Mouse (Mus musculus): Measurements from ENCODE around the gene Gpx1. TPM values are rescaled to one million over a fixed set of nuclear protein-coding genes. Genes with fewer than 3 reads are reported as not detected.
A peak's percentile ranks its signal among the peaks of the same experiment; 100 is the strongest.
"Not testable (repeated sequence)": the region's sequence is repeated elsewhere in the genome, so short reads cannot be mapped to it uniquely, and the experiment has no call there.

Gpx1 gene
- polyA plus RNA-seq, 1 experiment from 2014 or later = 474 TPM

DNA sequence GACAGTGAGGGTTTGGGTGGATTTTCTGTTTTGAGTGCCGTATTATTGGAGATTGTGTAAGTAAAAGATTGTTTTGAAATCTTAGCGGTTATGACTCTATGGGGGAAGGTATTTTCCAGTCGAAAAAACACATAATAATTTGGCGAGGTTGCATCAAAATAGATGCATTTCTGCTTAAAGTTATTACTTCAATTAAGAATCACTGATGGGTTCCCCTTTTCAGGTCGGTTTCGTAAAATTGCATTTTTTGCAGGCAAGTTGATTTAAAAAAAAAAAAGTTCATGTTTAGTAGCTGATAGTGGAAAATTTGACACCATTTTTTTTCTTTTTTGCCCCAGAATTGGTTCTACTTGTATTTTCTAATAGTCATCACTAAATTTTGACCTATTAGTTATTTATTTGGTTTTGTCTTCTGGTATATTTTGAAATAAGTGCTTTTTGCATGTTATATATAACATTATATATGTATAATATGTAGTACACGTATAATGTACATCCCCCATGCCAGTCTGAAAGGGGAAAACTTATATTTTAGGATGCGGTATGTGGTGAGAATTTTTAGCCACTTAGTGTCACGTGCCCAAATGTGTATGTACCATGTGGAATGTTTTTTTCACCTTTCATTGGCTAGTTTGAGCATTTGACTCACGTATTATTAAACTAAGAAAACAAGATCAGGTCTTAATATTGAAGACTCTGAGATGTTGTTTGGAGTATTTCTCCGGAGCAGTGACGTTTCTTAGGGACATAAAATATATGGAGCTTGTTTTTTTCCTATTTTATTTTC lies 31.5 kb upstream of the Gpx1 start:
- no peak for ATAC-seq
- no peaks in the 10 kb centered on the region for H3K27me3 ChIP-seq
- peaks cover 51% of the 10 kb centered on the region for H3K4me1 ChIP-seq (replicated peaks)
- no peaks in the 10 kb centered on the region for H3K9me3 ChIP-seq
- peak overlapping the region; percentile 92 for H3K9ac ChIP-seq (replicated peaks)
- peaks cover 20% of the 10 kb centered on the region for H3K36me3 ChIP-seq
- H3K27ac ChIP-seq = peak overlapping the region; percentile 98
- peak overlapping the region; percentile 62 for H3K4me2 ChIP-seq (replicated peaks)
- WGBS = 24% methylated on average over 12 of the region's 12 CpGs
- H3K4me3 ChIP-seq (replicated peaks) = peak overlapping the region; percentile 93

DNA sequence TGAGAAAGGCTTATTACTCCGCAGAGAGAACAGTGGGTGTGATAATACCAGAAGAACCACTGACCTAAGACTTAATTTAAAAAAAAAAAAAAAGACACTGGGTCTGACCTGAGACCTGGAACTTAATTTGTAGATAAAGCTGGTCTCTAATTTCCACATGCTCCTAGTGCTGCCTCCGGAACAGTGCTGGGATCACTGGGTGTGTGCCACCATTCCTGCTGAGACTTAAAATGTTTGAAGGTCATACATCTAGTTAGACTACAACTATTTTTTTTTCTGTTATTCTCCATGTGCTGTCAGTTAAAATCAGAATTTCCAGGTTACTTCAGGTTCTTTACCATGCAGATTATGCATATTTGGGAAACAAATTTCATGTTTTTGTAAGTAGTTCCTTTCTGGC lies 30.6 kb upstream of the Gpx1 start:
- 66% methylated on average over 2 of the region's 2 CpGs for WGBS

DNA sequence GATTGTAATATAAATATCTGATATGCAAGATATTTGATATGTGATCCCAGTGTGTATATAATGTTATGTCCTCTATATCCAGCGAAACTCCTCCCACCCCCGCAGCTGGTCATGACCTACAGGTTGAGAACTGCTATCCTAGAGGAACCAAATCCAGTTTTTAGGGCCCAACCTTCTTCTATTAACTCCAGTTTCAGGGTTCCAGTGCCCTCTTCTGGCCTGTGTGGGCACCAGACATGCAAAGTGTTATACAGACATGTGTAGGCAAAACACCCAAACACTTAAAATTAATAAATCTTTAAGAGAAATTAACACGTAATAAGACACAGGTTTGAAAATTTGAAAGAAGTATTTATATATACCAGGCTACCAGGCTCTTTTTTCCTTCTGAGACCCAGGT lies 21.1 kb upstream of the Gpx1 start:
- Histone ChIP-seq H3K4me2 (replicated peaks) (no peak overlapping the region), H3K9me3 (no peaks in the 10 kb centered on the region), H3K9ac (replicated peaks) (no peak overlapping the region), H3K27ac (no peak overlapping the region), H3K27me3 (no peaks in the 10 kb centered on the region), H3K4me3 (replicated peaks) (no peak overlapping the region), H3K4me1 (replicated peaks) (no peaks in the 10 kb centered on the region), H3K36me3 (peaks cover 12% of the 10 kb centered on the region; the same call in 1 of the 2 replicates)
- WGBS = over 99% methylated on average over 3 of the region's 3 CpGs
- ATAC-seq = no peak

More for the DNA sequence above, 30.6 kb upstream of the Gpx1 start:
- Histone ChIP-seq H3K4me2 (replicated peaks) (peak overlapping the region; percentile 62), H3K4me1 (replicated peaks) (peaks cover 51% of the 10 kb centered on the region), H3K9me3 (no peaks in the 10 kb centered on the region), H3K4me3 (replicated peaks) (peak overlapping the region; percentile 93), H3K9ac (replicated peaks) (peak overlapping the region; percentile 57), H3K27me3 (no peaks in the 10 kb centered on the region), H3K36me3 (peaks cover 11% of the 10 kb centered on the region), H3K27ac (no peak overlapping the region)
- ATAC-seq = no peak

DNA sequence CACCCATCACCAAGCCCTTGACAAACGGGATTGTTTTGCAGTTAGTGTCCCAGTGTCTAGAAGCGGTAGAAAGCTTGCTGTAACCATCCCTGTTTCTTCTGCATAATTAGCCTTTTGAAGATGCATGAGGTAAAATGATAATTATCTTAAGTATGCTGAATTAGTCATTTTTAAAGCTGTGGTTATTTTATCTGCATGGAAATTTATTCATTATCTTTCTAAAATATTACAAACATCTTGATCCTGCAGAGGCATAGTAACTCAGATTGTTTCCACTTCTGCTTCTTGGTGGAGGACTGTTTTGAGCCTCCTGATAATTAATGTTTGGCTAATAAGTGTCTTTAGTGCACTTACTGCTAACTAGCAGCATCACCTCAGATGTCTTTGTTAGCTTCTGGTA lies 20.2 kb upstream of the Gpx1 start:
- Histone ChIP-seq H3K36me3 (peaks cover 12% of the 10 kb centered on the region; the same call in 1 of the 2 replicates), H3K27ac (no peak overlapping the region), H3K4me1 (replicated peaks) (no peaks in the 10 kb centered on the region), H3K4me3 (replicated peaks) (no peak overlapping the region), H3K9me3 (no peaks in the 10 kb centered on the region), H3K9ac (replicated peaks) (no peak overlapping the region), H3K4me2 (replicated peaks) (no peak overlapping the region), H3K27me3 (no peaks in the 10 kb centered on the region)
- WGBS = 79% methylated on average over 2 of the region's 2 CpGs
- ATAC-seq = no peak

DNA sequence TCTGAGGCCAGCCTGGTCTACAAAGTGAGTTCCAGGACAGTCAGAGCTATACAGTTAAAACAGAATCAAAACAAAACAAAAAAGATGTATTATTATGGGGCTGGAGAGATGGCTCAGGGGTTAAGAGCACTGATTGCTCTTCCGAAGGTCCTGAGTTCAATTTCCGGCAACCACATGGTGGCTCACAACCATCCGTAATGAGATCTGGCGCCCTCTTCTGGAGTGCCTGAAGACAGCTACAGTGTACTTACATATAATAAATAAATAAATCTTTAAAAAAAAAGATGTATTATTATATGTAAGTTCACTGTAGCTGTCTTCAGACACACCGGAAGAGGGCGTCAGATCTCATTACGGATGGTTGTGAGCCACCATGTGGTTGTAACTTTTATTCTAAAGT lies 16.6 kb upstream of the Gpx1 start:
- 94% methylated on average over 7 of the region's 7 CpGs for WGBS

DNA sequence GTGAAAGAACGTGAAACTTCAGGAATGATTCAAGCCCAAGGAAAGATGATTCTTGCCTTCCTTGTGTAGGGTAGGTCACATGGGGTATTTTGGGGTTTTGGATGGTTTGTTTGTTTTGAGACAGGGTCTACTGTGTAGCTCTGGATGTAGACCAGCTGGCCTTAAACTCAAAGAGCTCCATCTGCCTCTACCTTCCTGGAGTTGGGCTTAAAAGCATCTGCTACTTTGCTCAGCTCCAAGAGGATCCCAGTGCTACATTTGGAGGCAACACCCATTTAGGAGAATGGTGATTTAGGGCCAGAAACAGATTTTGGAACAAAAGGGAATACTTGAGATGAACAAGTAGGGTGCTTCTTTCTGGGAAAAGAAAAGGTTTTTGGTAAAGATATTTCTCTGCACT lies 13.9 kb upstream of the Gpx1 start:
- Histone ChIP-seq H3K4me3 (replicated peaks) (no peak overlapping the region), H3K27ac (no peak overlapping the region), H3K9ac (replicated peaks) (no peak overlapping the region), H3K4me1 (replicated peaks) (no peaks in the 10 kb centered on the region), H3K9me3 (no peaks in the 10 kb centered on the region), H3K4me2 (replicated peaks) (no peak overlapping the region), H3K27me3 (no peaks in the 10 kb centered on the region), H3K36me3 (peaks cover 40% of the 10 kb centered on the region)
- no peak for ATAC-seq
- 97% methylated on average over 1 of the region's 1 CpGs for WGBS

More for the DNA sequence above, 16.6 kb upstream of the Gpx1 start:
- not testable (repeated sequence) for H3K27me3 ChIP-seq; H3K4me3 ChIP-seq (replicated peaks); H3K9ac ChIP-seq (replicated peaks); H3K9me3 ChIP-seq; H3K4me1 ChIP-seq (replicated peaks); H3K4me2 ChIP-seq (replicated peaks); ATAC-seq; H3K27ac ChIP-seq
- peaks cover 14% of the 10 kb centered on the region; the same call in 1 of the 2 replicates for H3K36me3 ChIP-seq

DNA sequence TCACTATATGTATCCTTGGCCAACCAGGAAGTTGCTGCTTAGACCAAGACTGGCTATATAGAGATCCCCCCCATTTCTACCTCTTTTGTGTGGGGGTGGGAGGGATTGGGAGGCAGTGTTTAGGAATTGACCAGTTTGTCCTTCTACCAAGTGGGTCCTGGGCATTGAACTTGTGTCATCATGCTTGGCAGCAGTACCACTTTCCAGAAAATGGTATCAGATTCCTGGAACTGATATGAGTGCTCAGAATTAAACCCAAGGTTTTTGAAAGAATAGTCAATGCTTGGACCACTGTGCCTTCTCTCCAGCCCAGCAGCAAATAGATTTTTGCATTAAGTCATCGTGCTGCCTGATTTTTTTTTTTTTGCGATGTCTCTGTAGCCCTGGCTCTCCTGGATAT lies 12.9 kb upstream of the Gpx1 start:
- H3K27me3 ChIP-seq = no peaks in the 10 kb centered on the region
- H3K9me3 ChIP-seq = no peaks in the 10 kb centered on the region
- no peak for ATAC-seq
- 91% methylated on average over 2 of the region's 2 CpGs for WGBS
- H3K4me3 ChIP-seq (replicated peaks) = no peak overlapping the region
- H3K27ac ChIP-seq = no peak overlapping the region
- no peak overlapping the region for H3K4me2 ChIP-seq (replicated peaks)
- H3K4me1 ChIP-seq (replicated peaks) = no peaks in the 10 kb centered on the region
- no peak overlapping the region for H3K9ac ChIP-seq (replicated peaks)
- H3K36me3 ChIP-seq = peaks cover 46% of the 10 kb centered on the region

DNA sequence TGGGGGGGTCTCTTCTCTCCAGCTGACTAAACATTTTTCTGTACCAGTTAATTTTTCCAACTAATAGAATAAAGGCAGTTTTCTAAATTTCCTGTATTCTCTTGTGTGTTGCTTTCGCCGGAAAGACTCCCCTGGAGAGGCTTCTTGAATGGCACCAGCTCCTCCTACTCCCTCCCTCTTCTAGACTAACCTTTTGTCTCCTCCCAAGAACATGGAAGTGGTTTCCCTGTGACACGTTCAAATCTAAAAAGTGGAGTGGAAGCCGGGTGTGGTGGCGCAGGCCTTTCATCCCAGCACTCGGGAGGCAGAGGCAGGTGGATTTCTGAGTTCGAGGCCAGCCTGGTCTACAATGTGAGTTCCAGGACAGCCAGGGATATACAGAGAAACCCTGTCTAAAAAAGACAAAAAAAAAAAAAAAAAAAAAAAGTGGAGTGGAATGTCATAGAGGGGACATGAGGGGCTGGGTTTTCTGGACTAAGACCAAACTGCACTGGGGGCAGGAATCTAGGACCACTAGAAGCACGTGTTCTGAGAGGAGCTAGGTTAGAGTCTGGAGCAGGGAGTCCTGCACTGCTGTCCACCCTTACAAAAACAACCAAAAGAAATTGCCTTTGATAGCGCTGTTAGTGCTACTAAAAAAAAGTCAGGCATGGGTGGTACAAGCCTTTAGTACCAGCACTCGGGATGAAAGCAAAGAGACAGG lies 704 bp upstream of the Gpx1 start:
- peaks cover 27% of the 10 kb centered on the region for H3K4me1 ChIP-seq (replicated peaks)
- 71% methylated on average over 10 of the region's 10 CpGs for WGBS
- H3K4me2 ChIP-seq (replicated peaks) = no peak overlapping the region
- H3K9ac ChIP-seq (replicated peaks) = no peak overlapping the region
- H3K36me3 ChIP-seq = peaks cover 34% of the 10 kb centered on the region
- ATAC-seq = no peak
- H3K27me3 ChIP-seq = no peaks in the 10 kb centered on the region
- H3K9me3 ChIP-seq = no peaks in the 10 kb centered on the region
- H3K27ac ChIP-seq = peak overlapping the region; percentile 91
- 0 out of 2 replicates have a peak overlapping the region, but pooled peaks have one; percentile 65 for H3K4me3 ChIP-seq (replicated peaks)

DNA sequence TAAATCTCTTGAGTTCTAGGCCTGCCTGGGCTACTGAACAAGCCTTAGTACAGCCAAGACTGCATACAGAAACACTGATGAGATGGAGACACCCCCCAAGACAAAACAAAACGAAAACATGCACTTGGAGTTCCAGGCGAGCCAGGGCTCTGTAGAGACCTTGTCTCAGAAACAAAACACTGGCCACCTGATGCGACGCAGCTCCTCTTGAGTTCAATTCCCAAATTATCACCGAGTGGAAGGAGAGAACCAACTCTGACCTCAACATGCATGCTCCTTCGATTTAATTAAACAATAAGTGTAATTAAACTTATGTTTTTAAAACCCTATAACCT lies 185 bp upstream of the Gpx1 start:
- Histone ChIP-seq H3K4me1 (replicated peaks) (peaks cover 27% of the 10 kb centered on the region), H3K4me2 (replicated peaks) (peak overlapping the region; percentile 73), H3K36me3 (peaks cover 30% of the 10 kb centered on the region), H3K9ac (replicated peaks) (peak overlapping the region; percentile 85), H3K9me3 (no peaks in the 10 kb centered on the region), H3K27ac (peak overlapping the region; percentile 91), H3K27me3 (no peaks in the 10 kb centered on the region), H3K4me3 (replicated peaks) (peak overlapping the region; percentile 65)
- ATAC-seq = peak; percentile 22
- WGBS = 31% methylated on average over 6 of the region's 6 CpGs

DNA sequence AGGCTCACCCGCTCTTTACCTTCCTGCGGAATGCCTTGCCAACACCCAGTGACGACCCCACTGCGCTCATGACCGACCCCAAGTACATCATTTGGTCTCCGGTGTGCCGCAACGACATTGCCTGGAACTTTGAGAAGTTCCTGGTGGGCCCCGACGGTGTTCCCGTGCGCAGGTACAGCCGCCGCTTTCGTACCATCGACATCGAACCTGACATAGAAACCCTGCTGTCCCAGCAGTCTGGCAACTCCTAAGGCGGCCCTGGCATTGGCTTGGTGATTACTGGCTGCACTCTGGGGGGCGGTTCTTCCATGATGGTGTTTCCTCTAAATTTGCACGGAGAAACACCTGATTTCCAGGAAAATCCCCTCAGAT lies 1.2 kb downstream of the Gpx1 start:
- Histone ChIP-seq H3K27me3 (no peaks in the 10 kb centered on the region), H3K4me2 (replicated peaks) (peak overlapping the region; percentile 73), H3K4me3 (replicated peaks) (peak overlapping the region; percentile 65), H3K4me1 (replicated peaks) (peaks cover 27% of the 10 kb centered on the region), H3K36me3 (peaks cover 17% of the 10 kb centered on the region), H3K9me3 (no peaks in the 10 kb centered on the region), H3K9ac (replicated peaks) (peak overlapping the region; percentile 85), H3K27ac (peak overlapping the region; percentile 91; the same call in 1 of the 2 replicates)
- no peak for ATAC-seq
- 17% methylated on average over 20 of the region's 20 CpGs for whole genome bisulfite sequencing

DNA sequence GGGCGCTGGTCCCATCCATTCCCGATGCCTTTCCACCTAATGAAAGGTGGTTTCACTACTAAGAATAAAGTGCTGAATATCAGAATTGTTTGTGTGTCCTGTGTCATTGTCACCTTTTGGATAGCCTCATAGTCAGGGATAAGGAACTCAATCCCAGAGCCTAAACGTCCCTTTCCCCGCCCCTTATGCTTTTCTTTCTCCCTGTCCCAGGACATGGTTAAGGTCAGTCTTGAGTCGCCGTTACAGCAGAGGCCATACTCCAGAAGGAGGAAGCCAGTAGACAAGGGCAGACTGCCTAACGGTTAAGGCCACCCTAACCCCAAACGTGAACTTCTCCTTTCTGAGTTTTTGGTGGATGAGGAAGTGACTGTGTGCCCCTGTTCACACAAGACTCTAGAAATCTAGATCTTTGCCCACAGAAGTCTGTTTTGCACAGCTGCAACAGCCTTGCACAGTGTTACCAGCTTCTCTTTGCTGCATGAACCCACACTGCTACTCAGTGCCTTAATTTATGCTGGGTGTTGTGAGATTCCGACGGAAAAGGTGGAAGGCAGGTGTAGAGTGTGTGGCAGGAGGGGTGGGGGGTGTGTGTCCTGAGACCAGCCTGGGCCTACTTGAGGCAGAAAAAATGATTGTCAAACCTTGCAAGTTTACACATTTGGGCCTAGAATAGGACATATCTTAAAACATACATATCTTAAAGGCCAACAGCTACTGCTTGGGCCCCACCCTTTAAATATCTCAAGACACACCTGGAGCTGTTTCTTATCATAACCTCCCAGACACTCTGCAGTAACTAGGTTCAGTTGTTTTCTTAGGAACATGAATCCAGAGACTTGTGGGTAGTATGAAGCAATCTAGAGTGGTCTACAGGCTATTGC lies 1.8 kb downstream of the Gpx1 start:
- peak overlapping the region; percentile 73 for H3K4me2 ChIP-seq (replicated peaks)
- peaks cover 27% of the 10 kb centered on the region for H3K4me1 ChIP-seq (replicated peaks)
- H3K4me3 ChIP-seq (replicated peaks) = peak overlapping the region; percentile 65
- no peaks in the 10 kb centered on the region for H3K27me3 ChIP-seq
- WGBS = 69% methylated on average over 10 of the region's 10 CpGs
- peaks cover 11% of the 10 kb centered on the region for H3K36me3 ChIP-seq
- no peak for ATAC-seq
- H3K9ac ChIP-seq (replicated peaks) = peak overlapping the region; percentile 85
- no peak overlapping the region for H3K27ac ChIP-seq
- H3K9me3 ChIP-seq = no peaks in the 10 kb centered on the region

DNA sequence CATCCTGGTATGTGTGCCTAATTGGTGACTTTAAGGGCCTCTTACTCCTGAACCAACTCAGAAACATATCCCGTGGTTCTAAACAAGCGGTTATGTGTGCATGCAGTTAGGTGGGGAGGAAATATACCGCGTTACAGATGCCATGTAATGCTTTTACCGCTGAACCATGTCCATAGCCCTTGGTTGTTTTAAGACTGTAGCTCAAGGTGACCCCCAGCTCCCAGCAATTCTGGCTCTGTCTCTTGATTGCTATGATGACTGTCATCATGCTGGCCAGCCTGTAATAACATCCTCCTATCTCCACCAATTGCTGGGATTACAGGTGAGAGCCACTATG lies 2.4 kb downstream of the Gpx1 start:
- no peaks in the 10 kb centered on the region for H3K27me3 ChIP-seq
- 92% methylated on average over 5 of the region's 5 CpGs for WGBS
- H3K27ac ChIP-seq = no peak overlapping the region
- ATAC-seq = no peak
- H3K4me2 ChIP-seq (replicated peaks) = no peak overlapping the region
- no peak overlapping the region for H3K4me3 ChIP-seq (replicated peaks)
- H3K9ac ChIP-seq (replicated peaks) = no peak overlapping the region
- no peaks in the 10 kb centered on the region for H3K9me3 ChIP-seq
- H3K36me3 ChIP-seq = peaks cover 5% of the 10 kb centered on the region; the same call in 1 of the 2 replicates
- peaks cover 31% of the 10 kb centered on the region for H3K4me1 ChIP-seq (replicated peaks)

Data from midbrain, embryonic 13.5 days (tissue).